Mouse (Mus musculus): ENCODE measurements around the gene Fos. TPM values are rescaled to one million over a fixed set of nuclear protein-coding genes. Genes with fewer than 3 reads are reported as not detected.
"Not testable (repeated sequence)": the region's sequence is repeated elsewhere in the genome, so short reads cannot be mapped to it uniquely, and the experiment has no call there.

Gene Fos
- polyA plus RNA-seq, 2 experiments: 13.6 to 19.3 TPM

DNA sequence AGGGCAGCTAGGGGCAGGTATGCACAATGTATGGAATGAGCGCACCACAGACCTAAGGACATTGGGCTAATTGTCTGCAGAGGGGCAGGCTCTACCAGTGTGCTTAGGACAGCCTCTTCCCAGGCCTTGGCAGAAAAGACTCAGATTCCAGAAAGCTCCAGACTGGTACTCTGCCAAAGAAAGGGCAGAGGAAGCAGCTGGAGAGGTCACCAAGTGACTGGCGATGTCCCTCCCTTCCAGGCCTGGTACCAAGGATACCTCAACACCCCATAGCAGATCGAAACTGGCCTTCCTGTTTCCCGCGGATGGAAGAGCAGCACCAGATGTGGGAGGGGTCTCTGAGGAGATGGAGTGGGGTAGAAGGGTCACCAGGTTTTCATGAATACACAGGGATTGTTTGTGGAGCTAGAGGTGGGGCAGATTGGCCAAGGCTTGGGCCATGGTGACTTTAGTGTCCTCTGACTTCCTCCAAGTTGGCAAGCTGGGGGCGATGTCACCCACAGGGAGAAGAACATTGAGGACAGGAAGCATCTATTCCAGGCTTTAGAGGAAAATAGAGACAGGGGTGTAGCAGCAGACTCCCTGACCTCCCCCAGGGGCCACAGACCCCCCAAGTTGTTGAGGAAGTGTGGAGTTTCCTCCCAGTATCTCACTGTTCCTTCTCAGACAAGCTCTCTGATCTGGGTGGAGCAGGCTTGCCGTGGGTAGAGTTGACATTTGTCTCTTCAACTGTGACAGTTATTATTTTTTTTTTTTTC, 49.1 kb downstream of the Fos start:
- H3K27ac ChIP-seq (replicated peaks; ENCODE audit: low read depth, low read length): no peak overlapping the region
- no peak for ATAC-seq (ENCODE audit: low FRiP score, low read depth)
- no peaks in the 10 kb centered on the region; the same call in none of the 2 replicates for H3K4me1 ChIP-seq (ENCODE audit: control insufficient read depth, insufficient read depth, low read length)
- H3K4me2 ChIP-seq (replicated peaks; ENCODE audit: low read depth, low read length, severe bottlenecking): no peak overlapping the region
- no peak for TF ChIP-seq POLR2A (IDR thresholded peaks at IDR 0.05; ENCODE audit: borderline replicate concordance, extremely low read depth, insufficient read depth, insufficient read length)
- no peaks in the 10 kb centered on the region for H3K27me3 ChIP-seq (ENCODE audit: control insufficient read depth, insufficient read depth, low read length)
- WGBS: 75% methylated on average over 7 of the region's 7 CpGs
- no peaks in the 10 kb centered on the region for H3K36me3 ChIP-seq (ENCODE audit: control insufficient read depth, insufficient read depth, low read length)
- H3K9ac ChIP-seq (ENCODE audit: low read depth, low read length, severe bottlenecking): no peak overlapping the region
- H3K4me3 ChIP-seq (replicated peaks; ENCODE audit: low read length): no peak overlapping the region
- no peaks in the 10 kb centered on the region for H3K9me3 ChIP-seq (ENCODE audit: control insufficient read depth, low read length)
- DNase-seq (ENCODE audit: low spot score): no peak

GRCm38 (mm10) chr12:85523421-85524192, 49.9 kb downstream of the Fos start:
- Histone ChIP-seq H3K4me1 (ENCODE audit: control insufficient read depth, insufficient read depth, low read length) (no peaks in the 10 kb centered on the region; the same call in none of the 2 replicates), H3K27me3 (ENCODE audit: control insufficient read depth, insufficient read depth, low read length) (no peaks in the 10 kb centered on the region), H3K4me3 (replicated peaks; ENCODE audit: low read length) (no peak overlapping the region), H3K9me3 (ENCODE audit: control insufficient read depth, low read length) (no peaks in the 10 kb centered on the region), H3K4me2 (replicated peaks; ENCODE audit: low read depth, low read length, severe bottlenecking) (no peak overlapping the region), H3K9ac (ENCODE audit: low read depth, low read length, severe bottlenecking) (no peak overlapping the region), H3K27ac (replicated peaks; ENCODE audit: low read depth, low read length) (no peak overlapping the region), H3K36me3 (ENCODE audit: control insufficient read depth, insufficient read depth, low read length) (no peaks in the 10 kb centered on the region)
- 58% methylated on average over 14 of the region's 14 CpGs for WGBS
- ATAC-seq (ENCODE audit: low FRiP score, low read depth): 0 out of 2 replicates have a peak, but pooled peaks have one; percentile 17
- no peak for DNase-seq (ENCODE audit: low spot score)
- TF ChIP-seq POLR2A (IDR thresholded peaks at IDR 0.05; ENCODE audit: borderline replicate concordance, extremely low read depth, insufficient read depth, insufficient read length): no peak

- no peak for ATAC-seq (ENCODE audit: low FRiP score, low read depth)
- no peak overlapping the region for H3K27ac ChIP-seq (replicated peaks; ENCODE audit: low read depth, low read length)
- TF ChIP-seq POLR2A (IDR thresholded peaks at IDR 0.05; ENCODE audit: borderline replicate concordance, extremely low read depth, insufficient read depth, insufficient read length): no peak
Observed at GRCm38 (mm10) chr12:85524193-85524858, 50.6 kb downstream of the Fos start.

DNA sequence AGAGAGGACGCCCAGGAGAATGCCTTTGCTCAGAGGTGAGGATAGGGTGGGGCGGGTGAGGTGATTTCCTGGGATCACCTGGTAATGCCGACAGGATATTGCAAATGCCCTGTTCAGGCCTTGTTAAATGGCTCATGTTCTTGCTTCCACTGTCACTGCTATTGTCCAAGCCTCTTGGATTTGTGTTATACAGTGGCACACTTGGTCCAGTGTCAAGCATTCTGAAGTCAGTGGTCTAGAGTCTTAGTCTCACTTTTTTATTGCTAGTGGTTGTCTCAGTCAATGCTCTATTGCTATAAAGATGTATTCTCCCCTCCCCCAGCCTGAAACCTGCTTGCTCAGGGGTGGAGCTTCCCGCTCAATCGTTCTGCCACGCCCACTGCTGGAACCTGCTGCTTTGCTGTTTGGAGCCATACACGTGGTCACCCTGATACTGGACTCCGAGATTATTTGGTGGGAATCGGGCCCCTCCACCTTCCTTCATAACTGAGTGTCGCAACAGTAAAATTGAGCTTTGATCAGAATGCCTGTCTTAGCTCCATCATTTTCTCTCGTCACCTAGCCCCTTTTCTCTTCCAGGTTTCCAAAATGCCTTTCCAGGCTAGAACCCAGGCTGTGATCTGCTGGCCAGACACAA, 51.3 kb downstream of the Fos start:
- not testable (repeated sequence) for H3K4me2 ChIP-seq (replicated peaks; ENCODE audit: low read depth, low read length, severe bottlenecking); ATAC-seq (ENCODE audit: low FRiP score, low read depth); H3K4me3 ChIP-seq (replicated peaks; ENCODE audit: low read length); H3K36me3 ChIP-seq (ENCODE audit: control insufficient read depth, insufficient read depth, low read length); H3K27ac ChIP-seq (replicated peaks; ENCODE audit: low read depth, low read length); H3K9ac ChIP-seq (ENCODE audit: low read depth, low read length, severe bottlenecking); H3K4me1 ChIP-seq (ENCODE audit: control insufficient read depth, insufficient read depth, low read length); DNase-seq (ENCODE audit: low spot score); H3K27me3 ChIP-seq (ENCODE audit: control insufficient read depth, insufficient read depth, low read length); H3K9me3 ChIP-seq (ENCODE audit: control insufficient read depth, low read length)
- WGBS: 70% methylated on average over 11 of the region's 11 CpGs

More at GRCm38 (mm10) chr12:85524193-85524858, 50.6 kb downstream of the Fos start:
- no peak for DNase-seq (ENCODE audit: low spot score)
- Histone ChIP-seq H3K9me3 (ENCODE audit: control insufficient read depth, low read length) (no peaks in the 10 kb centered on the region), H3K4me1 (ENCODE audit: control insufficient read depth, insufficient read depth, low read length) (no peaks in the 10 kb centered on the region; the same call in none of the 2 replicates), H3K27me3 (ENCODE audit: control insufficient read depth, insufficient read depth, low read length) (no peaks in the 10 kb centered on the region), H3K4me2 (replicated peaks; ENCODE audit: low read depth, low read length, severe bottlenecking) (no peak overlapping the region), H3K4me3 (replicated peaks; ENCODE audit: low read length) (no peak overlapping the region), H3K9ac (ENCODE audit: low read depth, low read length, severe bottlenecking) (no peak overlapping the region), H3K36me3 (ENCODE audit: control insufficient read depth, insufficient read depth, low read length) (no peaks in the 10 kb centered on the region)
- WGBS: 43% methylated on average over 8 of the region's 8 CpGs

Other genes starting within 250 kb of the Fos start
- 11.3 and 12.3 TPM in 2 replicates for gene Mlh3, start 203.3 kb upstream of the Fos start, polyA plus RNA-seq (2012; rRNA removed)
- 8.6 and 9.3 TPM in 2 replicates for gene Mlh3, start 203.3 kb upstream of the Fos start, polyA plus RNA-seq (2014; fragmentation: Nextera tagmentation; extraction: Ambion mirVana)
- 20.2 and 32.3 TPM in 2 replicates for gene Acyp1, start 185.5 kb upstream of the Fos start, polyA plus RNA-seq (2012; rRNA removed)
- gene Acyp1, start 185.5 kb upstream of the Fos start, polyA plus RNA-seq (2014; fragmentation: Nextera tagmentation; extraction: Ambion mirVana): 40.6 and 45.3 TPM in 2 replicates
- gene Zc2hc1c, start 185.3 kb upstream of the Fos start, polyA plus RNA-seq (2012; rRNA removed): 0.65 and 0.75 TPM in 2 replicates
- gene Zc2hc1c, start 185.3 kb upstream of the Fos start, polyA plus RNA-seq (2014; fragmentation: Nextera tagmentation; extraction: Ambion mirVana): 1.5 and 1.6 TPM in 2 replicates
- 47.4 and 49.0 TPM in 2 replicates for gene Nek9, start 134.5 kb upstream of the Fos start, polyA plus RNA-seq (2012; rRNA removed)
- 22.0 and 22.2 TPM in 2 replicates for gene Nek9, start 134.5 kb upstream of the Fos start, polyA plus RNA-seq (2014; fragmentation: Nextera tagmentation; extraction: Ambion mirVana)
- gene Tmed10, start 99.0 kb upstream of the Fos start, polyA plus RNA-seq (2012; rRNA removed): 213 and 222 TPM in 2 replicates
- gene Tmed10, start 99.0 kb upstream of the Fos start, polyA plus RNA-seq (2014; fragmentation: Nextera tagmentation; extraction: Ambion mirVana): 394 and 398 TPM in 2 replicates
- 37.7 and 43.9 TPM in 2 replicates for gene Jdp2, start 125.1 kb downstream of the Fos start, polyA plus RNA-seq (2012; rRNA removed)
- gene Jdp2, start 125.1 kb downstream of the Fos start, polyA plus RNA-seq (2014; fragmentation: Nextera tagmentation; extraction: Ambion mirVana): 3.2 and 3.8 TPM in 2 replicates
- gene Batf, start 212.8 kb downstream of the Fos start, polyA plus RNA-seq (2012; rRNA removed): 3.2 and 3.5 TPM in 2 replicates
- gene Batf, start 212.8 kb downstream of the Fos start, polyA plus RNA-seq (2014; fragmentation: Nextera tagmentation; extraction: Ambion mirVana): 4.6 and 5.3 TPM in 2 replicates

Measured in limb, embryonic 14.5 days (tissue).